Comparison of ENCODE assay signal across 8 mouse cellular contexts in the genomic region with DNA sequence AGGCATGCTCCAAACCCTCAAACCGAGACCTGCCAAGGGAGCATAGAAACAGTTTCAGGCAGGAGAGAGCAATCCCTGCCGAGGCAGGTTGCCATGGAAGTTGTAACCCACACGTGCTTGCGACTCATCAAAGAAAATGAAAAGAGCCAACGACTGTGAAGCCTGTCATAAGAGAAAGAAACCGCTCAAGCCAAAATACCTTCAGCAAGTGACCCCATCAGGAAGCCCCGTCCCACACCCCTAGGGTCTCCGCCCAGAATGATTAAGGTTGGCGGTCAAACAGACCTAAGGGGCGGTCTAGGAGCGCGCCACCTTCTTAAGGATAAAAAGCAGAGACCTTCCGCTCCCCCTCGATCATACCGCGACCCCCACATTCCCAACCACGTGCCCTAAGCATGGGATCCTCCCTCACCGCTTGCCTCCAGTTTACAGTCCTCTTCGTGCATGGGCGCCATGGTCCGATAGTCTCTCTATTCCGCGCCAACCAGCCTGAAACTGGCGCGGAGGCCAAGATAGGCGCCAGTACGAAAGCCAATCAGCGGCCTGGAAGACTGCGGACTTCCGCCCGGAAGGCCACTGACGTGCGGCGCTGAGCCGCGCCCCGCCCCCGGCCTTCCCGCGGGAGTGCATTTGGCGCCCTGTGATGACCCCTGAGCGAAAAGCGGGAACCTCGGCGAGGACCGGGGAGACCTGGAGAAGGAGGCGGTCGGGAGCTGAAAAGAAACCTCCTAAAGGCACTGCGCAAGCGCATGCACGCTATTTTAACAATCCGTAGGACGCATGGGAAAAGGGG. TPM values are rescaled to one million over a fixed set of nuclear protein-coding genes. Genes with fewer than 3 reads are reported as not detected.
DNase-seq lines count a peak whose midpoint lies in the region; ATAC-seq lines count a peak whose summit lies in the region.

A gene (minus strand): TSS at position 499 of the 793 bp plus-strand sequence.

- no peaks in the 10 kb centered on the region for H3K9me3 ChIP-seq in hindbrain, embryonic 16.5 days (ENCODE audit: control insufficient read depth, low read length)

- WGBS in hindbrain, embryonic 16.5 days, result 20% methylated on average over 53 of the region's 53 CpGs
- 17% methylated on average over 38 of the region's 53 CpGs for WGBS in macrophage (ENCODE audit: missing documents)

- H3K4me3 ChIP-seq in hindbrain, embryonic 16.5 days (ENCODE audit: low read length), result peak within 1 kb of the TSS; percentile 58
- peak within 1 kb of the TSS; percentile 75 for H3K4me3 ChIP-seq in macrophage (ENCODE audit: inconsistent target)

- H3K36me3 ChIP-seq in hindbrain, embryonic 16.5 days (ENCODE audit: control insufficient read depth, insufficient read depth, low read length), result no peaks in the 10 kb centered on the region
- no peaks in the 10 kb centered on the region for H3K36me3 ChIP-seq in macrophage (ENCODE audit: inconsistent target)

- no peaks in the 10 kb centered on the region for H3K4me1 ChIP-seq in hindbrain, embryonic 16.5 days (ENCODE audit: control insufficient read depth, insufficient read depth, low read depth, low read length)

- H3K9ac ChIP-seq in hindbrain, embryonic 16.5 days (ENCODE audit: low read depth, low read length), result peak within 1 kb of the TSS; percentile 59

- peak within 1 kb of the TSS; percentile 55 for H3K4me2 ChIP-seq in hindbrain, embryonic 16.5 days (ENCODE audit: low read length)

- peaks cover 44% of the 10 kb centered on the region for H3K79me2 ChIP-seq in macrophage (ENCODE audit: inconsistent target)

- H3K27me3 ChIP-seq in hindbrain, embryonic 16.5 days (replicated peaks; ENCODE audit: control insufficient read depth, insufficient read depth, low read length), result no peaks in the 10 kb centered on the region

- peak; percentile 92 for DNase-seq in R1 (ENCODE audit: low read depth, low spot score)
- peak; percentile 89 to 92 for DNase-seq in cerebellum, postnatal 25 days
- DNase-seq in frontal cortex, postnatal 36 days (ENCODE audit: low spot score in 2 of 2), result peak; percentile 72 to 82
- DNase-seq in left cerebral cortex, adult 18-20 months (ENCODE audit: low spot score in 2 of 2), result peak; percentile 67 to 78
- peak; percentile 83 for DNase-seq in right cerebral cortex, adult 18-20 months
- peak; percentile 18 for DNase-seq in urinary bladder, postnatal 10 days (ENCODE audit: low spot score)

- H3K27ac ChIP-seq in hindbrain, embryonic 16.5 days (ENCODE audit: low read depth, low read length), result peak within 1 kb of the TSS; percentile 48
- H3K27ac ChIP-seq in macrophage, result peak within 1 kb of the TSS; percentile 49

- ATAC-seq in hindbrain, embryonic 16.5 days, result peak; percentile 99

RNA-seq across cellular contexts. Expression of the gene that starts here (rescaled TPM):
- polyA plus RNA-seq in hindbrain, embryonic 16.5 days (2015; fragmentation: Nextera tagmentation; extraction: Ambion mirVana), result 4.6 and 5.4 TPM in 2 replicates
- 1 to 10 TPM; 8.7 to 9.1 TPM for total RNA-seq in left cerebral cortex, adult 18-20 months (2021)
- 10 to 100 TPM in 25 of 26 experiments, 1 to 10 TPM in 1; 6.9 to 58.5 (median 35.6) TPM for total RNA-seq in macrophage (2018; cell fraction: chromatin; rRNA removed)
- 1 to 10 TPM; 4.4 to 7.6 (median 5.9) TPM for total RNA-seq in macrophage (2018; cell fraction: cytosol; rRNA removed)
- 10 to 100 TPM in 20 of 26 experiments, 1 to 10 TPM in 6; 4.4 to 80.5 (median 15.3) TPM for total RNA-seq in macrophage (2018; cell fraction: nucleus; rRNA removed)
- polyA plus RNA-seq in macrophage (2018), result 3.0 to 15.8 TPM (median 5.0 TPM) in 3 replicates

Comparison
In these comparisons a context has a peak if more than half of its experiments do, and no peak if none do; other contexts are left out.
1. Peak in every context shown above with its lines: DNase-seq, ATAC-seq, H3K4me3 ChIP-seq and H3K27ac ChIP-seq.
2. DNase-seq: peak in every context shown above with its lines; median percentile 92 in R1; 90 in cerebellum, postnatal 25 days; 83 in right cerebral cortex, adult 18-20 months; 77 in frontal cortex, postnatal 36 days; 72 in left cerebral cortex, adult 18-20 months; 18 in urinary bladder, postnatal 10 days.